Mouse (Mus musculus): ENCODE results near the gene Pax6.

DNA sequence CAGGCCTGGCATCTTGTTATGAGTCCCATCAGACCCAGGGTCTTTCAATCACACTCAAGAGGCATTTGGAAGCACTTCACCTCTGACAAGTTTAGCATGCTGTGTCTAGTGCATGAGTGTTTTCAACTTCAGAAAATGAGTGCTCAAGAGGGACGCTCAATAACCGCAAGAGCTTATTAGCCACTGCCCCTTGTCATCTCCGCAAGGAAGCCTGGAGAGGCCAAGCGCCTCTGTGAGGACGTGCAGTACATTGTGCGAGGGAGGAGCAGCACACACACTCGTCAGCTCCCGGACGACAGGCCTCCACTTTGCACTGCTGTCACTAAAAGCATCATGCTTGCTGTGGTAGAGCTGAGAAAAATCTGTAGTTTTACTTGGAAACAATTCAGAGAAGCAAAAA lies 58.0 kb downstream of the Pax6 start:
- TF ChIP-seq EP300 (optimal IDR thresholded peaks at IDR 0.05): no peak
- TF ChIP-seq CTCF (IDR thresholded peaks at IDR 0.05; ENCODE audit: low read depth): no peak
